Mouse (Mus musculus): ENCODE data around the gene Mdm1.
"Not testable (repeated sequence)": the region's sequence is repeated elsewhere in the genome, so short reads cannot be mapped to it uniquely, and the experiment has no call there.

- TF ChIP-seq CTCF, POLR2A (IDR thresholded peaks at IDR 0.05; ENCODE audit: insufficient read depth, low read depth, low read length): not testable (repeated sequence)
Measured at GRCm38 (mm10) chr10:118175542-118175941, 33.9 kb downstream of the Mdm1 start.
